Mouse (Mus musculus): ENCODE results near the gene Gm7942.
"Not testable (repeated sequence)": the region's sequence is repeated elsewhere in the genome, so short reads cannot be mapped to it uniquely, and the experiment has no call there.

Gm7942 gene

DNA sequence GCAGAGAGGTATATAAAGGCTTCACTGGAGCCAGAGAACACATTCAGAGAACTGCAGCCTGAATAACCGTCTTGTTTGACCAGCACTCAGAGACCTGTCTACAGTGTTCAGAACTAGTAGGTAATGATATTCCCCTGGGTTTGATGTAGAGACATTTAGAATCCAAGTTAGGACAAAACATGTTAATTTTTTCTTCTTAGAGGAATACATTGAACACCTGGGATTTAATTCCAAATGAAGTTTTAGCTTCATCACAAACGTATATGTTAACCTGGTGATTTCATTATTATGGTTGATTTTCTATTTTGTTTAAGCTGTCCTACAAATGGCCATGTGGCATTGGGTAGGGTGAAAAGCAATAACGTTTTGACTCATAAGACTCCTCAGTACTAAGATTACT lies at the start of gene Gm7942:
TSS of gene Gm7942 (plus strand) at position 301 of the 400 bp plus-strand sequence.
- DNase-seq (ENCODE audit: low read depth): not testable (repeated sequence)
